10 mouse cellular contexts compared by ENCODE assay signal in genomic region chr12:31560002-31560401, GRCm38 (mm10). TPM values are rescaled to one million over a fixed set of nuclear protein-coding genes. Genes with fewer than 3 reads are reported as not detected.
DNase-seq lines count a peak whose midpoint lies in the region; ATAC-seq lines count a peak whose summit lies in the region.
"Had no signal": no experiment of that assay in that cellular context is flagged by ENCODE, and none has a peak within 500 bp of the region (broad histone marks: within the 10 kb centered on the region; RNA-seq: fewer than 3 reads in every experiment).

No protein-coding gene starts in this region.

- H3K4me2 ChIP-seq in neural tube, embryonic 11.5 days (ENCODE audit: low read depth): peak overlapping the region; percentile 98
- peak overlapping the region; percentile 93; the same call in 1 of the 2 replicates for H3K4me2 ChIP-seq in limb, embryonic 15.5 days

- H3K27ac ChIP-seq in heart, embryonic 10.5 days: no peak overlapping the region
- no peak overlapping the region for H3K27ac ChIP-seq in neural tube, embryonic 11.5 days (ENCODE audit: low read depth, low read length)
- H3K27ac ChIP-seq in limb, embryonic 15.5 days: no peak overlapping the region

- no peak for DNase-seq in heart, embryonic 10.5 days (ENCODE audit: low spot score)
- DNase-seq in heart, adult 11 months: no peak
- DNase-seq in neural tube, embryonic 11.5 days (ENCODE audit: low spot score): no peak
- DNase-seq in neural tube, embryonic 10.5 days (ENCODE audit: extremely low spot score, low spot score): no peak
- no peak for DNase-seq in thymus, postnatal 0 days (ENCODE audit: low spot score)
- DNase-seq in yolk sac, embryonic 10.5 days (ENCODE audit: low spot score): no peak
- DNase-seq in urinary bladder, postnatal 36 days (ENCODE audit: low spot score in 2 of 2): no peak
- DNase-seq: right cerebral cortex, postnatal 4 days had no signal

- no peak overlapping the region for H3K9ac ChIP-seq in neural tube, embryonic 11.5 days (ENCODE audit: low read length)
- no peak overlapping the region for H3K9ac ChIP-seq in limb, embryonic 15.5 days

- H3K36me3 ChIP-seq in heart, embryonic 10.5 days: no peaks in the 10 kb centered on the region
- no peaks in the 10 kb centered on the region for H3K36me3 ChIP-seq in neural tube, embryonic 11.5 days (ENCODE audit: control insufficient read depth, insufficient read depth, low read length)
- H3K36me3 ChIP-seq in limb, embryonic 15.5 days: no peaks in the 10 kb centered on the region

- WGBS in heart, embryonic 10.5 days: 18% methylated on average over 5 of the region's 5 CpGs
- 11% methylated on average over 5 of the region's 5 CpGs for WGBS in neural tube, embryonic 11.5 days
- WGBS in limb, embryonic 15.5 days: 13% methylated on average over 5 of the region's 5 CpGs

- H3K9me3 ChIP-seq in heart, embryonic 10.5 days: no peaks in the 10 kb centered on the region
- no peaks in the 10 kb centered on the region for H3K9me3 ChIP-seq in neural tube, embryonic 11.5 days (ENCODE audit: control insufficient read depth, low read length)
- H3K9me3 ChIP-seq in limb, embryonic 15.5 days: no peaks in the 10 kb centered on the region
- H3K9me3 ChIP-seq: megakaryocyte, embryonic 14.5 days had no signal

- peaks cover 60% of the 10 kb centered on the region for H3K27me3 ChIP-seq in heart, embryonic 10.5 days (ENCODE audit: insufficient read depth, poor library complexity, severe bottlenecking)
- H3K27me3 ChIP-seq in neural tube, embryonic 11.5 days (ENCODE audit: control insufficient read depth, insufficient read depth, low read length): peaks cover 42% of the 10 kb centered on the region
- H3K27me3 ChIP-seq in limb, embryonic 15.5 days: peaks cover 66% of the 10 kb centered on the region

- peak overlapping the region; percentile 74 for H3K4me3 ChIP-seq in heart, embryonic 10.5 days
- H3K4me3 ChIP-seq in neural tube, embryonic 11.5 days (ENCODE audit: low read depth, low read length): no peak overlapping the region
- H3K4me3 ChIP-seq in limb, embryonic 15.5 days: peak overlapping the region; percentile 46; the same call in 1 of the 2 replicates

- ATAC-seq in neural tube, embryonic 11.5 days (ENCODE audit: insufficient read depth, low FRiP score, low TSS enrichment): no peak
- no peak for ATAC-seq in limb, embryonic 15.5 days (ENCODE audit: insufficient number of reproducible peaks, low FRiP score, low TSS enrichment, low read depth)

- peaks cover 15% of the 10 kb centered on the region for H3K4me1 ChIP-seq in heart, embryonic 10.5 days
- H3K4me1 ChIP-seq in neural tube, embryonic 11.5 days (ENCODE audit: control insufficient read depth, insufficient read depth, low read length): peaks cover 4% of the 10 kb centered on the region
- H3K4me1 ChIP-seq in limb, embryonic 15.5 days: peaks cover 10% of the 10 kb centered on the region

RNA-seq across cellular contexts. Expression of gene Slc26a4, which starts 0.2 kb away (rescaled TPM):
- 0.05 and 0.18 TPM in 2 replicates for polyA plus RNA-seq in heart, embryonic 10.5 days (2016; fragmentation: Nextera tagmentation; extraction: Ambion mirVana)
- not detected in 2 replicates for polyA plus RNA-seq in neural tube, embryonic 11.5 days (2014; fragmentation: Nextera tagmentation; extraction: Ambion mirVana)
- polyA plus RNA-seq in limb, embryonic 15.5 days (2015; fragmentation: Nextera tagmentation; extraction: Ambion mirVana): 0.05 TPM in 1 of 2 replicates, not detected in the other
- 0.21 and 0.44 TPM in 2 replicates for polyA plus RNA-seq in thymus, postnatal 0 days (2015; fragmentation: Nextera tagmentation; extraction: Ambion mirVana)
